Mouse (Mus musculus) kidney, adult 8-10 months (tissue): ENCODE data around the gene Selp.

Experiments used
- DNase-seq, 2 experiments: peaks; one replicate each; pipeline ENCODE4 v3.0.0; 2022

Gene Selp

DNA sequence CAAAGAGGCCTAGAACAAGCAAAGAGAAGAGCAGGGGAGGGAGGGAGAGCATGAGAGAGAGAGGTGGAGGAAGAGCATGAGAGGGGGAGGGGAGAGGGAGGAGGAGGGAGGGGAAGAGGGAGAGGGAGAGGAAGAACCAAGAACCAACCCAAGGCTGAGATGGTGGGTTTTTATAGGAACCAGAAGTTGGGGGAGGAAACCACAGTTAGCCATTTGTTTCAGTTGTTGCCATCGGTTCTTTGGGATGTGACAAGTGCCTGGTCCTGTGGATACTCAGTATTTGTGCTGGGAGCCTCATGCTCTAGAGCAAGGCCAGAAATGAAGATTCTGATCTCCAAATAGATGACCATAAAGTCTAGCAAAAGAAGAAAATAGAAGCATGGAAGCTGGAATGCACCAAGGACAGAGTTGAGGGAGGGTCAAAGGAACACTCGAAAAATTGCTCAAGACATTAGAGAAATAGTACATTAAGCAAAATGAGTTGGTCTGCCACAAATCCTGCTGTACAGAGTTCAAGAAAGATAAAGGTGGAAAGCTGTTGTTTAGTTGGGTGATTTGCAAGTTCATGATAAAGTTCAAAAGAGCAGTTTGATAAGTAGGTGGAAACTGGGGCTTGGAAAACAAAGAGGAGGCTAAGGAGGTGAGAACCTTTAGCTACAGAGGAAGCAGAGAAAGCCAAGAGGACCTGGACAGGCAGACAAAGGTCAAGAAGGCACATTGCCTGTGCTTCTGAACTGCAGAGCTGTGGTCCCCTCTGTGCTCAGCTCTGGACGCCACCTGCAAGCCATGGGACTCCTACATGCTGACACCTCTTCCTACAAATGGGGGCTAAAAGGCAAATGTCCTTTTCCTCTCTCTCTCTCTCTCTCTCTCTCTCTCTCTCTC lies 5.1 kb downstream of the Selp start:
- no peak for DNase-seq

- no peak for DNase-seq
Measured at GRCm38 (mm10) chr1:164120777-164121158, 5.7 kb downstream of the Selp start.

DNA sequence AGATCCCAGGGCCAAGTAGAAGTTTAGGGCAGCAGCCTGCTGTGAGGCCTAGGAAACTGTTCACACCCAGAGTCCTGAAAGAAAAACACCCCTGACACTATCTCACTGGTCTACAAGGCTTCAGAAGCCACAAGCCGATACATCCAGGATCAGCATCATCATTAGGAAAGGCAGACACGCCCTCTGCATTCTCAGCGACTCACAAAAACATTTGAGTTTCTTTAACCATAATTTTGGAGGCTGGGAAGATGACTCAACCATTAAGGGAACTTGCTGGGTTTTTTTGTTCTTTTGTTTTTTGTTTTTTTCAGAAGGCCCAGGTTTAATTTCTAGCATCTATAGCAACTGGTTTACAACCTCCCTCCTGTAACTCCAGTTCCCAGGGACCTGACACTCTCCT lies 8.8 kb downstream of the Selp start:
- no peak for DNase-seq

DNA sequence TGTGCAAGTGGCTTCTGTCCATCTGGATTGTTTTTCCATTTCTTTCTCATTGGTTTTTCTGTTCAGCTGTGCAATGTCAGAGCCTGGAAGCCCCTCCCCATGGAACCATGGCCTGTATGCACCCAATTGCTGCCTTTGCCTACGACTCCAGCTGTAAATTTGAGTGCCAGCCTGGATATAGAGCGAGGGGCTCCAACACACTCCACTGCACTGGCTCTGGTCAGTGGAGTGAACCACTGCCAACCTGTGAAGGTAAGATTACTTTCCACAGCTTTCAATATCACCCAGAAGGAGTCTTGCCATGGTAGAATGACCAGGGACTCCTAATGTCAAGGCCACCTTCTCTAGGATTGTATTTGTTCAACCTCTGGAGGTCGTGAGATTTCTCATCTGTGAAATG lies 14.9 kb downstream of the Selp start:
- no peak for DNase-seq

- no peak for DNase-seq
Measured at GRCm38 (mm10) chr1:164132609-164133008, 17.5 kb downstream of the Selp start.

DNA sequence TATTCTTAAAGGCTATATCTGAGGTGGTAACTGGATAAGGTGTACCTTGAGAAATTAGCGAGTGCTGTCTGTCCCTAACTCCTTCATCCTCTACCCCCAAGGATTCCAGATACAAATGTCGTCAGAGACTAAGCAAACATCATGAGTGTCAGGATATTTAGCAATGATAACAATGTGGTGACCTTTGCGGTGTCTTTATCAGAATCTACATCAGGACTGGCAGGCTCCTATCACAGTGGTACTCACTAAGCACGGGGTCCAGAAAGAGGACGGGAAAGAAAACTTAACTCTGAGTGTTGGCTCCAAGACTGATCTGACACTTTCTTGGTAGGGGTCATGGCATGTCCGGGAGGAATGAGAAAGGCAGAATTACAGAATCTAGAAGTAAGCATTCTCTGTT lies 19.0 kb downstream of the Selp start:
- DNase-seq: no peak

DNA sequence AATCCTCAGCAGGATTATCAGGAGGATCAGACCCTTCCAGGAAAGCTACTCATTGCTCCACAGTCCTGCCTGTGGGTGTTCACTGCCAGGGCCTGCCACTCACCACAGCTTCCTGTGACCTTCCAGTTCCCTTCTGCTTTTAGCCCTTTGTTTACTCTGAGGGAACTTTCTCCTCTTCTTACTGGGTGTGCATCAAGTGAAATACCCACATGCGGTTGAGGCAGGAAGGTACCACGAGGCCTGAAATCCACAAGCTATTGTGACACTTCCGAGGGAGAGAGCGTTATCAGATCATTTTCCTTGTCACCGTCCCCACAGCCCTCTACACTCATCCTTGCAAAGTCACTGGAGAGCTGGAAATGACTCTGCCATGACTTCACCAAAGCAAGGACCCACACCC lies 20.3 kb downstream of the Selp start:
- no peak for DNase-seq

DNA sequence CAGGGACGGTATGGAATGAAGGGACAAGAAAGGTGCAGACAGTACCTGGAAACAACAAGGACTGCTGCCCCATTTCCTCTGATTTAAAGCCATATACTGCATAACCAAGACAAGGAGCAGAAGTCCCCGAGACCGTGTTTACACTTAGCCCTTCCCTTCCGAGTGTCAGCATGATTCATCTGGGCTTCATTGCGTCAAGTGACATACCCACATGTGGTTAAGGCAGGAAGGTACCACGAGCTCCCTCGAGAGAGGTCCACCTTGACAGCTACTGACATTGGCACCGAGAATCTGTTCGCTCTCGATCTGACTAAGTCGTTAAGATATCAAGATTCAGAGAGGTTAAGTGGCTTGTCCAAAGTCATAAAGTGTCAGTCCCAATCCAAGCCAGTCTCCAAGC lies 20.9 kb downstream of the Selp start:
- no peak for DNase-seq

- no peak for DNase-seq
Measured at GRCm38 (mm10) chr1:164136636-164137035, 21.6 kb downstream of the Selp start.

- peak; percentile 31 to 79 for DNase-seq
Measured at GRCm38 (mm10) chr1:164138365-164139130, 23.5 kb downstream of the Selp start.

GRCm38 (mm10) chr1:164139464-164139863 lies 24.4 kb downstream of the Selp start:
- DNase-seq: no peak

GRCm38 (mm10) chr1:164149083-164149482 lies 34.0 kb downstream of the Selp start:
- no peak for DNase-seq

DNA sequence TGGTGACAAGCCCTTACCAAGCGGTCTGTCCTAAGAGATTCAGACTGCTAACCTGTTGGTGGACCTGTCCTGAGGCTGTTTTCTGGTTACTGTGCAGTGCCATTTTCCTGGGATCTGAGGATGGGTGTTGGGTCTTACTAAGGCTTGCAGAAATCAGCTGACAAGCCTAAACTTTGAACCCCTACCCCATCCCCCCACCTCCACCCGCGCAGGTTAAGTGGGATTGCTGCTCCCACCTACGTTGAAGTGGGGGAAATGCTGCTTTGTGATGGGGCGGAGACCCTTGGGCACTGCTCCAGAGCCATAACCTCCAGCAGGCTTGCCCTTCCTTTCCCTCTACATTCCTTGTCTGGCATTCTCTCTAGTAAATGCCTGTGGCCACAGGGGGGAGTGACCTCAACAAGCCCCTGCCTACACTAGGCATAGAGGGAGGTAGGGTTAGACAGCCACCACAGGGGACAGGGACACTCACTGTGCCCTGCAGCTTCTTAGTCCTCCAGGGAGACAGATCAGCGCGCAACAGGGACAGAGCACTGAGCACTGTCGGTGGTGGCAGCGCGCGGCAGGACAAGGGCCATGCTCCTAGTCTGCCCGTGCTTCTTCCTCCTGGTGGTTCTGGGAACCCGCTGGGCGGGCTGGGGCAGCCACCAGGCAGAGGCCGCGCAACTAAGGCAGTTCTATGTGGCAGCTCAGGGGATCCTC lies 36.5 kb downstream of the Selp start, which contains the start of gene F5:
F5 (plus strand) TSS at position 452 of the 702 bp plus-strand sequence.
- DNase-seq: peak; percentile 18 to 28

DNA sequence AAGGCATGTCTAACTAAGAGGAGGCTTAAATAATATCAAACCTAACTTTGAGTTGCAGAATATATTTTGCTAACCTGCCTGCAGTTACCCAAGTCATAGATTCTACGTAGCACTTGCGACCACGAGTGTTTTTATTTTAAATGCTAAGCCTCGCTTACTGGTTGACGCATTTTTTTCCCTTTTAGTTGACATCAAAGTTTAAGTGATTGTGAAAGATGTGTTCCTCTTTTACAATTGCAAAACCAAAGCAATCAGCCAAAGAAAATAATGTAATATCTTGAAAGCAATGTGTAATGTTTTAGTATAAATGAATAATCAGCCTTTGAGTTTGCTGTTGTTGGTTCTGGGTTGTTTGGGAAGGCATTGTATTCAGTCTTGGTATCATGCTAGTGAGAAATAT lies 37.8 kb downstream of the Selp start:
- DNase-seq: no peak

DNA sequence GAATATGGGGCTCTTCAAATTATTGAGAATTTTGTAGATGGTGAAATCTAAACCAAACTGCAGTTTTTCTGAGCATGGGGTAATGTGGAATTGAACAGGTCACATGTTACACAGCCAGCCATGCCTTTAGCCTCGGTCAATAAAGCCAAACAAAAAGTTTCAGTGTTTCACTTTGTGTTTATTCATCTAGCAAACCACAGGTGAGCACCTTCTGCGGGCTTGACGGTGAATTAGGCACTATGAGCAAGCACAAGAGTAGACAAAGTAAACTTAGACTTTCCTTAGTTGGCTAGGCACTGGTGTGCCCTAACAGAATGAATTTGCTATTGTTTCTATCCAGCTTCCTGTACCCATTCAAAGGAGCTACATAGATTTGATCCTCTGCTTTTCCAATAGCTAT lies 39.9 kb downstream of the Selp start:
- no peak for DNase-seq

GRCm38 (mm10) chr1:164158571-164158970 lies 43.5 kb downstream of the Selp start:
- DNase-seq: no peak

DNA sequence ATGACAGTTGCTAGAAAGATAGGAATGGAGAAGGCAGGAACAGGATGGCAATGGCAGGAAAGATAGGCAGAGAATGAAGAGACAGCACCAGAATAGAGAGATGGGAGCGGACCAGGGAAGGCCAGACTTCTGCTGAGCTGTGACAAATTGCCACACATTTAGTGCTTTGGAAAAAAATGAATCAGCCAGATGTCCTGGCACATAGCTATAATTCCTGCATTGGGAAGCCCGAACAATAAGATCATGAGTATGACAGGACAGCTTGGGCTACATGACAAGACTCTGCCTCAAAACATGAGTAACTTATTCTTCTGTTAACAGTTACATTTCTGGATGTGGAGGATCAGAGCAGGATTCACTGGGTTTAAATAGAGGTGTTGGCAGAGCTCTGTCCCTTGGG lies 44.7 kb downstream of the Selp start:
- DNase-seq: no peak

- DNase-seq: peak; percentile 41 to 42
Measured at GRCm38 (mm10) chr1:164162745-164163144, 47.7 kb downstream of the Selp start.

GRCm38 (mm10) chr1:164168818-164169217 lies 53.8 kb downstream of the Selp start:
- DNase-seq: no peak

DNA sequence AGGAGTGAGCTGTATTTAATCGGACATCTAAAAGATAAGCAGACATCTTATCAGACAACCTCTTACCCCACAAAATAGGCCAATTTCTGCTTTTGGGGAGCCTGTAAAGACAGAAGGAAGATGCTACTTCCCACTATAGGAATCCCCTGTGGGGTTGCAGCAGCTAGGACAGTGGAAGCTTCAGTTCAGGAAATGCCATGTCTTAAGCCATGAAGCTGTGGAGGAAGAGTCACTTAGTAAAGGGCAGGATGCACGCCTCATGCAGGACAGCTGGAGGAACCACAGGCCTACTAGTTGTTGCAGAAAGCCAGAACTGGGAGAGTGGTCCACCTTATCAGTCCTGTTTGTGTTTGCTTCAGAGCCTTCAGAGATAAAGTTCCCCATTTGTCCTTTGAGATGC lies 55.4 kb downstream of the Selp start:
- DNase-seq: no peak

GRCm38 (mm10) chr1:164173145-164173544 lies 58.1 kb downstream of the Selp start:
- no peak for DNase-seq

GRCm38 (mm10) chr1:164176856-164177255 lies 61.8 kb downstream of the Selp start:
- DNase-seq: no peak

- no peak for DNase-seq
Measured at GRCm38 (mm10) chr1:164178429-164178828, 63.4 kb downstream of the Selp start.
